Mouse (Mus musculus) testis, postnatal 14 days (tissue): ENCODE data around the gene Specc1.

Source experiments
- DNase-seq: peaks from one replicate; pipeline ENCODE4 v3.0.0; 2021; ENCODE audit warnings: low spot score

Specc1 gene

GRCm38 (mm10) chr11:61968875-61969274 is 12.3 kb downstream of the Specc1 start:
- DNase-seq, result no peak

DNA sequence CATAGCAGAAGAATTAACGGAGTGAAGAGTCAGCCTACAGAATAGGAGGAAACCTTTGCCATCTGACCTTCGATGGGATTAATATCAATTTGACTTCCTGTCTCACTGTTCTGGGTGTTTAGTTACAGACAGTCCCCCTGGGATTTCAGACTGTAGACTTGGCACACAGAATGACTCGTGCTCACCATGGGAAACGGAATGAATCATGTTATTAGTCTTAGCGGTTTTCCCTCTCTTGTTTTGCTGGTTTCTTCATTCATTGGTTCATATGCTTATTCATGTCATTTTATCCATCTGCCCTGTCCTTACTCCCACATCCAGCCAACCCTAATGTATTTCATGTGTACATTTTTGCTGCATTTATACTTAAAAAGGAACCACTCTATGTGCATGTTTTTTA is 14.3 kb downstream of the Specc1 start:
- DNase-seq, result no peak

DNA sequence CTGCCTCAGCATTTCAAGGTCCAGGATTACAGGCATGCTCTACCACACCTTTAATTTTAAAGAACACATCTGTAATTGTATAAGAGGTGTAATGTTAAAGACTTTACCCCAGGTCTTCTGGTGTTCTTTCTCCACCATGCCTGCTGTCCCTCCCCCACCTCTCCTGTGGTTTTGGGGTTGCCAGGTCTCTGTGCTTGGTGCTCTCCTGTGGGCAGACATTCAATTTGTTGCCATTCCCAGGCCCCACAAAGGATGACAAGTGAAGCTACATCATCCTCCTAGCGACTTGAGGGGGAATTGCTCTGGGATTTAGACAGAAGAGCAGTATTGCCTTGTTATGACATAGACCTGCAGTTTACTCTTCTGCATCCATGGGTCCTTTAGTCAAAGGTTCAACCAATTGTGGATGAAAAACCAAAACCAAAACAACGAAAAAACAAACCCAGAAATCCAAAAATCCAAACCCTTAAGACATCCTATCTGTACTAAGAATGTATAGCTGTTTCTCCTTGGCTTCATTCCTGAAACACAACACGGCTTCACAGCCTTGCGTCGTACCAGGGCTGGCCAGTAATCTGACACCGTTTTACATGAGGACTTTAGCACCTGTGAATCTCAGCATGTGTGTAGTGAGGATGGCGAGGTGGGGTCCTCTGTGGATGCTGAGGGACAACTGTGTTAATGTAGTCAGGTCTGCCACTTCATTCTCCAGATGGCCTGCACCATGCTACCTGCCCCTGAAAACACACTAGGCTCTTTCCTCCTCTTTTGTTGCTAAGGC is 15.1 kb downstream of the Specc1 start:
- no peak for DNase-seq

GRCm38 (mm10) chr11:61974106-61974707 is 17.6 kb downstream of the Specc1 start:
- no peak for DNase-seq

DNA sequence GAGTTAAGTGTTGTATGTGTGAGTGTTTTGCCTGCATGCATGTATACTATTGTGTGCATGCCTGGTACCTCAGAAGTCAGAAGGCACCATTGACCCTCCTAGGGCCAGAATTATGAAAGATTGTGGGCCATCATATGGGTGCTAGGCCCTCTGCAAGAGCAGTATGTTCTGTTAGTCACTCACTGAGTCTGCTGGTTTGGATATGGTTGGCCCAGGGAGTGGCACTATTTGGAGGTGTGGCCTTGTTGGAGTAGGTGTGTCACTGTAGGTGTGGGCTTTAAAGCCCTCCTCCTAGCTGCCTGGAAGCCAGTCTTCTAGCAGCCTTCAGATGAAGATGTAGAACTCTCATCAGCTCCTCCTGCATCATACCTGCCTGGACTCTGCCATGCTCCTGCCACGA is 19.2 kb downstream of the Specc1 start:
- DNase-seq, result no peak

GRCm38 (mm10) chr11:61981285-61981684 is 24.7 kb downstream of the Specc1 start:
- DNase-seq, result no peak

GRCm38 (mm10) chr11:61982828-61983227 is 26.3 kb downstream of the Specc1 start:
- DNase-seq, result no peak

DNA sequence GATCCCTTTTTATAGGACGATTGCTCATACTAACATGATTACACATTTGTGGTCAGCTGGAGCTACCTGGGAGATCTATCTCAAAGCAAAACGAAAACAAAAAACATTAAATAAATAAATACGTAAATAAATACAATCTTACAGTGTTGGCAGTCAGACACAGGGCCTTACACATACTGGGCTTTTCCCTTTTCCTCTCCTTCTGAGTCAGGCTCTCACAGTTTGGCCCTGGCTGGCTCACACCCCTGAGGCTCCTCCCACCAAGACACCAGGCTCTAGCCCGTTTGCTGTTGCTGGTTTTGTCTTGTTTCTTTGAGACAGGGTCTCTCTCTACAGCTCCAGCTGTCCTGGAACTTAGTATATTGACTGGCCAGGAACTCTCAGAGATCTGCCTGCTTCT is 30.4 kb downstream of the Specc1 start:
- DNase-seq, result no peak

GRCm38 (mm10) chr11:61989647-61990046 is 33.1 kb downstream of the Specc1 start:
- no peak for DNase-seq

GRCm38 (mm10) chr11:61991576-61991975 is 35.0 kb downstream of the Specc1 start:
- no peak for DNase-seq

DNA sequence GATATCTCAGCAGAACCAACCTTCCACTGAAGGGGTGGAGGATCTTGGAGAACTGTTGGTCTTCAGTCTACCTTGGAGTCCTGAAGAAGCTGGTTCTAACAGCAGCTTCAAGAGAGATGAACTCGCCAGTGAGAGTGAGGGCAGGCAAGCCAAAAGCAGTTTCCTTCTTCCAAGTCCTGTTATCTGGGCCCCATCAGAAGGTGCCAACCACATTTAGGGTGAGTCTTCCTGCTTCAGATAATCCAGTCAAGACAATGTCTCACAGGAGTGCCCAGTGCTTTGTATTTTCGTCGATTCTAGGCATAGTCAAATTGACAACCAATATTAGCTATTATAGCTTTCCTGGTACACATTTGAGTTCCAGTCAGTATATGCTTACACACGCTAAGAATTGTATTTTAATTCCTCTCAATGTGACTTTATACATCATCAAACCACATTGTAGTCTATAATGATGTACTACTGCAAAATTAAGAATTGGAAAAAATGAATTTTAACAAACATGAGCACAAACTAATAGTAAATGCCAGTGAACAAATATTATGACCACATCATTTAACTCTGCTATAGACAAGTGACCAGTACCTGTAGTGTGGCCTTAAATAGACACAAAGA is 36.2 kb downstream of the Specc1 start:
- DNase-seq, result no peak

DNA sequence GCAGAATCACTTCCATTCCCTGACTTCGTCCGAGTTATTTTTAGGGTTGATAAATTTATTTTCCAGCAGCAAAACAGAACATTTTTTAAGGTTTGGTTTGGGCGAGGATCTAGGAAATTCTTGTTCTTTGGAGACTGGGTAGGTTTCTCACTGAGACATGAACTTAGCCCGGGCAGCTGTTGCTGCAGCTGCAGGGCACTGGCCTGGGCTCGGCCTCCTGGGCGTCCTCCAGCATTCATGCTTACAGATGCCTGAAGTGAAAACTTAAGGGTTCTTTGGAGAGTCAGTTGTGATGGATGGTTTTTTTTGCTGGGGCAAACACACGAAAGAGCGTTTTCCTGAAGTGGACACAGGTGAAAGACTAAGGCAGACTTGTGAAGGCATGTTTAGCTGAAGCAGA is 42.9 kb downstream of the Specc1 start:
- no peak for DNase-seq

GRCm38 (mm10) chr11:62000099-62000498 is 43.5 kb downstream of the Specc1 start:
- no peak for DNase-seq

- DNase-seq, result no peak
These were observed 45.4 kb downstream of the Specc1 start for GRCm38 (mm10) chr11:62001977-62002376.

GRCm38 (mm10) chr11:62004881-62005240 is 48.3 kb downstream of the Specc1 start:
- DNase-seq, result no peak

GRCm38 (mm10) chr11:62005241-62005910 is 48.8 kb downstream of the Specc1 start:
- DNase-seq, result no peak

DNA sequence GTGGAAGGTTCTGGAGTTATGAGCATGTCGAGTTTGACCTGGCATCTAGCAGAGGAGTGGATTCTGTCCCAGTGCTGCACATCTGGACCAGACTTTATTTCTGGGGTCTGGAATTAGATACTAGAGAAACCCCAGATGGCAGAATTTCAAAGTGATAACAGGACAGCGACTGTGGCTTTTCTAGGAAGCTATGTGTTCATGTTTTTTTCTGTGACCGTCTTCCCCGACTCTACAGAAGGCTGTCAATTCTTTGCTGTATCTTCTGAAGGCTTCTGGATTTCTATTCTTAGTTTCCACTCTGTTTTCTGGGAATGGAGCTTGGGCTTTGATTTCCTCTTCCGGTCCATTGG is 49.3 kb downstream of the Specc1 start:
- DNase-seq, result no peak

DNA sequence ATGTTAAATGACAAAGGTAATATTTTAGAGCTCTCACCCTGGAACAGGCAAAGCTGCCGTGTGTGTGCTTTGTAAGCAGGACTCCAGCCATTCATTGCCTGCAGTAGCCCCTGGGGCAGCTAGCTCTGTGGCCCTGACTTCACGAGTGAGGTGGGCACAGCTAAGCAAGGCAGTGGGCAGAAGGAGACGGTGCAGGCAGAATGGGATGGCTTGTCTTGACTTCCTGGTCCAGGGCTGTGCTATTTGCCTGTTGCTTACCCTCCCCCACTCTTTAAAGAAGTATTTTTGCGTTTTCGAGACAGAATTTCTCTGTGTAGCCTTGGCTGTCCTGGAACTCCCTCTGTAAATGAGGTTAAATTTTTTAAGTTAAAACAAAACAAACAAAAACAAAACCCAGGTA is 50.1 kb downstream of the Specc1 start:
- no peak for DNase-seq

DNA sequence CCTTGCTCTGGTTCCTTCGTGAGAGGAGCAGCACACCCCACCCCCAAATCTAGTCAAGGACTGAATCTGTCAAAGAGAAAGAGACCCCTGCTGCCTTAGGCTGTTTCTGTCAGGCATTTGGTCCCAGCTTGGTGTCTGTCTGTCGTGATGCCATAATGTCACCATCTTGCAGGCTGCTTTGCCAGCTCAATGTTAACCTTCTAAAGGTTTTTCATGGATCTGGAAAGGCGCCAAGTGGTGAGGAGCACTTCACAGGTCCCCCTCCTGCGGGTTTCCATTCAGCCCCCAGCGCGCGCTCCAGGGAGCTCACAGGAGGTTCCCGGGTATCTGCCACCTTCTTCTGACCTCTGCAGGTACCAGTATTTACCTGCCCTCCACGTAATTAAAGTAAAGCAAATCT is 51.4 kb downstream of the Specc1 start:
- no peak for DNase-seq

DNA sequence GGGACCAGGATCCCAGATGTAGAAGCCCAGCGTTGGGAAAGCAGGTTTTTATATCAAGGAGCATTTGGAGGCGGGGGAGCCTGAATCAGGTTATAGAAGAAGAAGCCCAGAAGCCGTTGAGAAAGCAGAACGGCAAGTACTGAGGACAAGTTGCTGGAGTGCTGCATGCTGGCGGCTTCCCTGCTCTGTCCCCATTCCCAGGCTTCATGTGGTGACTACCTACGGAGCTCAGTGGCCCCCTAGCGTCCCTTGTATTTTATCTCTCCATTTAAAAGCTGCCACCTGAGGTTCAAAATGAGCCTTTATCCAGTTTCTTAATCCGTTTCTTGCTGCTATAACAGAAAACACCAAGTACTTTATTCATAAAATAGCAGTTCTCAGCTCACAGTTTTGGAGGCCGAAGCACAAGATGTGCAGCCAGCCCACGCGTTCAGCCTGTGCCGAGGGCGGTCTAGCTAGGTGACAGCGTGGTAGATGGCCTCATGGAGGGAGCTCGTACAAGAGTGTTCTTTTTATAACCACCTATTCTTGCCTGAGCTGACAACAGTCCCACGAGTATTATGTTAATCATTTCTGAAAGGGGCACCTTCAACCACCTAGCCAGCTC is 54.2 kb downstream of the Specc1 start:
- DNase-seq, result no peak

- DNase-seq, result no peak
These were observed 55.5 kb downstream of the Specc1 start for GRCm38 (mm10) chr11:62012039-62012438.

DNA sequence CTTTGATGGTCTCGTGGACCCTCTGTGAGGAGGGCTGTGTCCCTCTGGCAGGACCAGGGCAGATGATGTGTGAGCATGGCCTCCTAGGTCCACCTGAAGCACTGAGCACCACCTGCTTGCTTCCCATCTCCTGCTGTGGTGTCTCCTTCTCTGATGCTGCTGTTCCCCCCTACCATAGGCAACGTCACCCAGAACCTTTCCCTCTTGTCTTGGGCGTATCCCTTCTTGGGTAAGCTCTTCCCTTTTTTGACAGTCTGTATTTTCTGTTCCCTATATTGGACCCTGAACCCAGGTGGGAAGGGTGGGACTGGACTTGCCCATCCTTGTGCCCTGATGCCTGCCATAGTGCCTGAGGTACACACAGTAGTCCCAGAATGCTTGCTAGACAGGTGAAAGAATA is 56.9 kb downstream of the Specc1 start:
- DNase-seq, result no peak
